8 mouse cellular contexts compared by ENCODE assay signal in the genomic region with DNA sequence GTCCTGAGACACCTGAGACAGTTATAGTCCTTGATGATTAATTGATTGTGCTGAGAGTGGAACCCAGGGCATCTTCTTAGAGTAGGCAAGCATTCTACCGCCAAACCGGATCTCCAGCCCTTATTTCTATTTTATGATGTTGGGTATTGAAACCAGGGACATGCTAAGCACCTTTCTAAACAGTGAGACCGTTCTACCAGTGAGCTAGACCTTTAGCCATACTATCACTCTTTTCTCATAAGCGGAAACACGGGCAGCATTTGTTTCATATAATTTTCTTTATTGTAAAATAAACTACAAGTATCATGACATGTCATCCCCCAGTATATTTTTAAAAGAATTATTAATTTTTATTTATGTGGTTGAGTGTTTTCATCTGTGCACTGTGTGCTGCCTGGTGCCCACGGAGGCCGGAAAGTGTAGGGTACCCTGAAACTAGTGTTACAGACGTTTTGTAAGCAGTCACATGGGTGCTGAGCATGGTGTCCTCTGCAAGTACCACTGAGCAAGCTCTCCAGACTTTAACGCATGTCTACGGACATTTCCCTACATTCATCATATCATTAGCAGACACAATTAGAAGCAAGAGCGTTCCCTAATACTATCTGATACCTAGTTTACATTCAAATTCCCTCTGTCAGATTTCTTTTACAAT. TPM values are rescaled to one million over a fixed set of nuclear protein-coding genes. Genes with fewer than 3 reads are reported as not detected.
DNase-seq lines count a peak whose midpoint lies in the region; ATAC-seq and TF ChIP-seq lines count a peak whose summit lies in the region.

No protein-coding gene starts in this region.

- peak overlapping the region; percentile 90 for H3K4me3 ChIP-seq in cerebellum, adult 2 months (replicated peaks; ENCODE audit: insufficient read depth, low read depth, low read length)
- H3K4me3 ChIP-seq in lung, postnatal 0 days (ENCODE audit: low read depth, low read length): peak overlapping the region; percentile 50
- H3K4me3 ChIP-seq in limb, embryonic 13.5 days: peak overlapping the region; percentile 51
- peak overlapping the region; percentile 67 for H3K4me3 ChIP-seq in small intestine, adult 2 months (ENCODE audit: low read depth, low read length)

- no peak for TF ChIP-seq CTCF in cerebellum, adult 2 months (IDR thresholded peaks at IDR 0.05; ENCODE audit: borderline replicate concordance, insufficient read depth, low read depth, low read length)
- no peak for TF ChIP-seq CTCF in lung, postnatal 0 days (IDR thresholded peaks at IDR 0.05)
- TF ChIP-seq CTCF in small intestine, adult 2 months (IDR thresholded peaks at IDR 0.05; ENCODE audit: extremely low read depth, insufficient read length, insufficient replicate concordance, low read depth, low read length): no peak

- H3K27ac ChIP-seq in cerebellum, adult 2 months (ENCODE audit: insufficient read depth, low read length): peak overlapping the region; percentile 31; the same call in 1 of the 2 replicates
- H3K27ac ChIP-seq in lung, postnatal 0 days (ENCODE audit: low read length): peak overlapping the region; percentile 88; the same call in 1 of the 2 replicates
- peak overlapping the region; percentile 73; the same call in 1 of the 2 replicates for H3K27ac ChIP-seq in limb, embryonic 13.5 days
- H3K27ac ChIP-seq in small intestine, adult 2 months (ENCODE audit: insufficient read depth, low read depth, low read length): peak overlapping the region; percentile 18; the same call in 1 of the 2 replicates

- TF ChIP-seq EP300 in lung, postnatal 0 days (IDR thresholded peaks at IDR 0.05): no peak

- no peaks in the 10 kb centered on the region for H3K27me3 ChIP-seq in cerebellum, adult 2 months (ENCODE audit: control insufficient read depth, insufficient read depth, low read length)
- H3K27me3 ChIP-seq in lung, postnatal 0 days (replicated peaks; ENCODE audit: insufficient read depth, low read length): no peaks in the 10 kb centered on the region
- no peaks in the 10 kb centered on the region for H3K27me3 ChIP-seq in limb, embryonic 13.5 days
- H3K27me3 ChIP-seq in small intestine, adult 2 months (ENCODE audit: control insufficient read depth, insufficient read depth, low read length): no peaks in the 10 kb centered on the region

- peak overlapping the region; percentile 71 for H3K4me2 ChIP-seq in lung, postnatal 0 days (replicated peaks; ENCODE audit: low read depth, low read length)
- peak overlapping the region; percentile 71 for H3K4me2 ChIP-seq in limb, embryonic 13.5 days (replicated peaks)

- DNase-seq in cerebellum, adult 2 months: no peak
- DNase-seq in cerebellum, adult 11 months: no peak
- no peak for DNase-seq in lung, postnatal 0 days (ENCODE audit: low spot score)
- no peak for DNase-seq in lung, postnatal 10 days
- DNase-seq in spleen, adult 18-20 months: no peak
- DNase-seq in thymus, postnatal 36 days: no peak

- no peaks in the 10 kb centered on the region for H3K9me3 ChIP-seq in lung, postnatal 0 days (ENCODE audit: low read length)
- H3K9me3 ChIP-seq in limb, embryonic 13.5 days: no peaks in the 10 kb centered on the region

- no peaks in the 10 kb centered on the region for H3K36me3 ChIP-seq in lung, postnatal 0 days (ENCODE audit: insufficient read depth, low read length)
- H3K36me3 ChIP-seq in limb, embryonic 13.5 days: no peaks in the 10 kb centered on the region
- H3K36me3 ChIP-seq in small intestine, adult 2 months (ENCODE audit: control insufficient read depth, insufficient read depth, low read length): no peaks in the 10 kb centered on the region

- H3K4me1 ChIP-seq in cerebellum, adult 2 months (ENCODE audit: control insufficient read depth, insufficient read depth, low read length): no peaks in the 10 kb centered on the region
- peaks cover 2% of the 10 kb centered on the region; the same call in 1 of the 2 replicates for H3K4me1 ChIP-seq in lung, postnatal 0 days (ENCODE audit: insufficient read depth, low read depth, low read length)
- peaks cover 8% of the 10 kb centered on the region for H3K4me1 ChIP-seq in limb, embryonic 13.5 days
- H3K4me1 ChIP-seq in small intestine, adult 2 months (ENCODE audit: control insufficient read depth, insufficient read depth, insufficient read length, low read length): no peaks in the 10 kb centered on the region; the same call in 1 of the 2 replicates

- ATAC-seq in lung, postnatal 0 days: no peak
- ATAC-seq in limb, embryonic 13.5 days (ENCODE audit: low FRiP score, low read depth): 0 out of 2 replicates have a peak, but pooled peaks have one; percentile 55

- no peak overlapping the region for H3K9ac ChIP-seq in lung, postnatal 0 days (replicated peaks; ENCODE audit: low read depth)
- H3K9ac ChIP-seq in limb, embryonic 13.5 days: 0 out of 2 replicates have a peak overlapping the region, but pooled peaks have one; percentile 37

- TF ChIP-seq POLR2A in cerebellum, adult 2 months (IDR thresholded peaks at IDR 0.05; ENCODE audit: borderline replicate concordance, insufficient read depth, low read length): no peak
- TF ChIP-seq POLR2A in small intestine, adult 2 months (IDR thresholded peaks at IDR 0.05; ENCODE audit: low read depth, low read length): no peak

- 53% methylated on average over 11 of the region's 11 CpGs for WGBS in cerebellum, adult 2 months
- 53% methylated on average over 11 of the region's 11 CpGs for WGBS in lung, postnatal 0 days
- 49% methylated on average over 11 of the region's 11 CpGs for WGBS in limb, embryonic 13.5 days
- WGBS in small intestine, adult 2 months: 59% methylated on average over 11 of the region's 11 CpGs

RNA-seq across cellular contexts. Expression of gene Zkscan3, which starts 6.4 kb away (rescaled TPM):
- 45.0 and 47.4 TPM in 2 replicates for polyA plus RNA-seq in cerebellum, adult 2 months (2012; rRNA removed)
- polyA plus RNA-seq in lung, postnatal 0 days (2015; fragmentation: Nextera tagmentation; extraction: Ambion mirVana): 46.3 and 54.3 TPM in 2 replicates
- polyA plus RNA-seq in limb, embryonic 13.5 days (2015; fragmentation: Nextera tagmentation; extraction: Ambion mirVana): 101 and 105 TPM in 2 replicates
- 7.6 and 11.7 TPM in 2 replicates for polyA plus RNA-seq in small intestine, adult 2 months (2012; rRNA removed)

RNA-seq across cellular contexts. Expression of gene Pgbd1, which starts 31.9 kb away (rescaled TPM):
- polyA plus RNA-seq in cerebellum, adult 2 months (2012; rRNA removed): 2.6 and 2.7 TPM in 2 replicates
- polyA plus RNA-seq in lung, postnatal 0 days (2015; fragmentation: Nextera tagmentation; extraction: Ambion mirVana): 0.87 TPM in 2 replicates
- polyA plus RNA-seq in limb, embryonic 13.5 days (2015; fragmentation: Nextera tagmentation; extraction: Ambion mirVana): 3.5 and 3.7 TPM in 2 replicates
- 0.30 TPM in 1 of 2 replicates, not detected in the other for polyA plus RNA-seq in small intestine, adult 2 months (2012; rRNA removed)

RNA-seq across cellular contexts. Expression of gene Zscan26, which starts 44.6 kb away (rescaled TPM):
- 69.3 and 71.9 TPM in 2 replicates for polyA plus RNA-seq in cerebellum, adult 2 months (2012; rRNA removed)
- polyA plus RNA-seq in lung, postnatal 0 days (2015; fragmentation: Nextera tagmentation; extraction: Ambion mirVana): 30.2 and 33.0 TPM in 2 replicates
- 37.8 and 37.9 TPM in 2 replicates for polyA plus RNA-seq in limb, embryonic 13.5 days (2015; fragmentation: Nextera tagmentation; extraction: Ambion mirVana)
- 1.9 and 3.1 TPM in 2 replicates for polyA plus RNA-seq in small intestine, adult 2 months (2012; rRNA removed)

RNA-seq across cellular contexts. Expression of gene Zscan12, which starts 46.3 kb away (rescaled TPM):
- 6.5 and 6.7 TPM in 2 replicates for polyA plus RNA-seq in cerebellum, adult 2 months (2012; rRNA removed)
- polyA plus RNA-seq in lung, postnatal 0 days (2015; fragmentation: Nextera tagmentation; extraction: Ambion mirVana): 6.4 and 6.8 TPM in 2 replicates
- 14.6 and 15.3 TPM in 2 replicates for polyA plus RNA-seq in limb, embryonic 13.5 days (2015; fragmentation: Nextera tagmentation; extraction: Ambion mirVana)
- polyA plus RNA-seq in small intestine, adult 2 months (2012; rRNA removed): 0.13 and 0.38 TPM in 2 replicates

RNA-seq across cellular contexts. Expression of gene Nkapl, which starts 59.4 kb away (rescaled TPM):
- 0.44 and 0.54 TPM in 2 replicates for polyA plus RNA-seq in cerebellum, adult 2 months (2012; rRNA removed)
- polyA plus RNA-seq in lung, postnatal 0 days (2015; fragmentation: Nextera tagmentation; extraction: Ambion mirVana): 9.1 and 10.5 TPM in 2 replicates
- 2.9 and 3.1 TPM in 2 replicates for polyA plus RNA-seq in limb, embryonic 13.5 days (2015; fragmentation: Nextera tagmentation; extraction: Ambion mirVana)
- polyA plus RNA-seq in small intestine, adult 2 months (2012; rRNA removed): 0.08 TPM in 1 of 2 replicates, not detected in the other

Comparison
In these comparisons a context has a peak if more than half of its experiments do, and no peak if none do; other contexts are left out.
1. H3K27ac ChIP-seq: peak in every context shown above with its lines; median percentile 88 in lung, postnatal 0 days; 73 in limb, embryonic 13.5 days; 31 in cerebellum, adult 2 months; 18 in small intestine, adult 2 months.